Comparison of ENCODE assay signal across 8 mouse cellular contexts in genomic region chr3:36613908-36614255, GRCm38 (mm10). TPM values are rescaled to one million over a fixed set of nuclear protein-coding genes. Genes with fewer than 3 reads are reported as not detected.
DNase-seq lines count a peak whose midpoint lies in the region; ATAC-seq lines count a peak whose summit lies in the region.

No protein-coding gene starts in this region.

- H3K36me3 ChIP-seq in embryonic facial prominence, embryonic 12.5 days = no peaks in the 10 kb centered on the region
- no peaks in the 10 kb centered on the region for H3K36me3 ChIP-seq in embryonic facial prominence, embryonic 10.5 days (replicated peaks)
- no peaks in the 10 kb centered on the region for H3K36me3 ChIP-seq in liver, embryonic 12.5 days
- H3K36me3 ChIP-seq in liver, embryonic 11.5 days (ENCODE audit: control insufficient read depth, insufficient read depth, low read length) = no peaks in the 10 kb centered on the region
- no peaks in the 10 kb centered on the region for H3K36me3 ChIP-seq in embryonic facial prominence, embryonic 13.5 days
- no peaks in the 10 kb centered on the region for H3K36me3 ChIP-seq in midbrain, embryonic 13.5 days

- H3K4me2 ChIP-seq in embryonic facial prominence, embryonic 12.5 days (replicated peaks) = peak overlapping the region; percentile 59; the same call in 1 of the 2 replicates
- H3K4me2 ChIP-seq in liver, embryonic 12.5 days = peak overlapping the region; percentile 84
- no peak overlapping the region for H3K4me2 ChIP-seq in liver, embryonic 11.5 days
- peak overlapping the region; percentile 68 for H3K4me2 ChIP-seq in embryonic facial prominence, embryonic 13.5 days
- H3K4me2 ChIP-seq in midbrain, embryonic 13.5 days (replicated peaks) = peak overlapping the region; percentile 69

- no peak for DNase-seq in embryonic facial prominence, embryonic 10.5 days (ENCODE audit: low spot score)
- DNase-seq in liver, embryonic 11.5 days (ENCODE audit: low spot score) = no peak
- DNase-seq in spleen, postnatal 36 days (ENCODE audit: low spot score in 2 of 2) = no peak
- DNase-seq in spleen, postnatal 10 days (ENCODE audit: low spot score in 2 of 2) = no peak

- no peaks in the 10 kb centered on the region for H3K9me3 ChIP-seq in embryonic facial prominence, embryonic 12.5 days
- H3K9me3 ChIP-seq in embryonic facial prominence, embryonic 10.5 days = no peaks in the 10 kb centered on the region
- no peaks in the 10 kb centered on the region for H3K9me3 ChIP-seq in liver, embryonic 12.5 days (replicated peaks)
- no peaks in the 10 kb centered on the region for H3K9me3 ChIP-seq in liver, embryonic 11.5 days (ENCODE audit: control insufficient read depth, low read length)
- no peaks in the 10 kb centered on the region for H3K9me3 ChIP-seq in embryonic facial prominence, embryonic 13.5 days
- no peaks in the 10 kb centered on the region for H3K9me3 ChIP-seq in midbrain, embryonic 13.5 days

- 0 out of 2 replicates have a peak, but pooled peaks cover 6% of the 10 kb centered on the region for H3K4me1 ChIP-seq in embryonic facial prominence, embryonic 12.5 days
- peaks cover 12% of the 10 kb centered on the region for H3K4me1 ChIP-seq in embryonic facial prominence, embryonic 10.5 days
- peaks cover 16% of the 10 kb centered on the region for H3K4me1 ChIP-seq in liver, embryonic 12.5 days
- no peaks in the 10 kb centered on the region; the same call in 1 of the 2 replicates for H3K4me1 ChIP-seq in liver, embryonic 11.5 days (replicated peaks; ENCODE audit: control insufficient read depth, insufficient read depth, low read length)
- H3K4me1 ChIP-seq in embryonic facial prominence, embryonic 13.5 days = peaks cover 9% of the 10 kb centered on the region; the same call in 1 of the 2 replicates
- peaks cover 11% of the 10 kb centered on the region for H3K4me1 ChIP-seq in midbrain, embryonic 13.5 days (replicated peaks)

- no peak overlapping the region for H3K9ac ChIP-seq in embryonic facial prominence, embryonic 12.5 days
- H3K9ac ChIP-seq in liver, embryonic 12.5 days = no peak overlapping the region
- H3K9ac ChIP-seq in liver, embryonic 11.5 days (ENCODE audit: low read depth, low read length) = no peak overlapping the region
- H3K9ac ChIP-seq in embryonic facial prominence, embryonic 13.5 days = no peak overlapping the region; the same call in 1 of the 2 replicates
- H3K9ac ChIP-seq in midbrain, embryonic 13.5 days (replicated peaks) = no peak overlapping the region

- H3K27ac ChIP-seq in embryonic facial prominence, embryonic 12.5 days = no peak overlapping the region
- no peak overlapping the region for H3K27ac ChIP-seq in embryonic facial prominence, embryonic 10.5 days (replicated peaks)
- H3K27ac ChIP-seq in liver, embryonic 12.5 days = no peak overlapping the region
- H3K27ac ChIP-seq in liver, embryonic 11.5 days (ENCODE audit: low read depth, low read length) = no peak overlapping the region
- no peak overlapping the region for H3K27ac ChIP-seq in embryonic facial prominence, embryonic 13.5 days
- 0 out of 2 replicates have a peak overlapping the region, but pooled peaks have one; percentile 4 for H3K27ac ChIP-seq in midbrain, embryonic 13.5 days

- no peaks in the 10 kb centered on the region for H3K27me3 ChIP-seq in embryonic facial prominence, embryonic 12.5 days
- no peaks in the 10 kb centered on the region; the same call in 1 of the 2 replicates for H3K27me3 ChIP-seq in embryonic facial prominence, embryonic 10.5 days (replicated peaks; ENCODE audit: low read depth, poor library complexity, severe bottlenecking)
- H3K27me3 ChIP-seq in liver, embryonic 12.5 days (replicated peaks) = no peaks in the 10 kb centered on the region
- H3K27me3 ChIP-seq in liver, embryonic 11.5 days (replicated peaks; ENCODE audit: control insufficient read depth, insufficient read depth, low read length) = no peaks in the 10 kb centered on the region
- no peaks in the 10 kb centered on the region for H3K27me3 ChIP-seq in embryonic facial prominence, embryonic 13.5 days
- H3K27me3 ChIP-seq in midbrain, embryonic 13.5 days = no peaks in the 10 kb centered on the region

- ATAC-seq in embryonic facial prominence, embryonic 12.5 days (ENCODE audit: insufficient number of reproducible peaks, insufficient read depth, low FRiP score, low TSS enrichment) = no peak
- no peak for ATAC-seq in liver, embryonic 12.5 days
- no peak for ATAC-seq in liver, embryonic 11.5 days (replicated peaks; ENCODE audit: low FRiP score)
- no peak for ATAC-seq in embryonic facial prominence, embryonic 13.5 days (ENCODE audit: insufficient number of reproducible peaks, insufficient read depth, low FRiP score, low TSS enrichment, low read depth)
- no peak for ATAC-seq in midbrain, embryonic 13.5 days

- 77% methylated on average over 5 of the region's 5 CpGs for WGBS in embryonic facial prominence, embryonic 12.5 days
- WGBS in embryonic facial prominence, embryonic 10.5 days = 67% methylated on average over 5 of the region's 5 CpGs
- WGBS in liver, embryonic 12.5 days (ENCODE audit: insufficient replicate concordance) = 67% methylated on average over 4 of the region's 5 CpGs
- 76% methylated on average over 5 of the region's 5 CpGs for WGBS in liver, embryonic 11.5 days
- WGBS in embryonic facial prominence, embryonic 13.5 days = 75% methylated on average over 5 of the region's 5 CpGs
- 73% methylated on average over 5 of the region's 5 CpGs for WGBS in midbrain, embryonic 13.5 days

- peak overlapping the region; percentile 72; the same call in 1 of the 2 replicates for H3K4me3 ChIP-seq in embryonic facial prominence, embryonic 12.5 days
- no peak overlapping the region for H3K4me3 ChIP-seq in embryonic facial prominence, embryonic 10.5 days
- no peak overlapping the region for H3K4me3 ChIP-seq in liver, embryonic 12.5 days
- H3K4me3 ChIP-seq in liver, embryonic 11.5 days (ENCODE audit: low read depth, low read length) = no peak overlapping the region
- H3K4me3 ChIP-seq in embryonic facial prominence, embryonic 13.5 days = no peak overlapping the region
- no peak overlapping the region for H3K4me3 ChIP-seq in midbrain, embryonic 13.5 days (replicated peaks)

RNA-seq across cellular contexts. Expression of gene Bbs7, which starts 0.6 kb away (rescaled TPM):
- polyA plus RNA-seq in embryonic facial prominence, embryonic 12.5 days (2016; fragmentation: Nextera tagmentation; extraction: Ambion mirVana) = 18.0 and 20.2 TPM in 2 replicates
- polyA plus RNA-seq in embryonic facial prominence, embryonic 10.5 days (2016; fragmentation: Nextera tagmentation; extraction: Ambion mirVana) = 16.2 and 17.5 TPM in 2 replicates
- 8.3 and 8.9 TPM in 2 replicates for polyA plus RNA-seq in liver, embryonic 12.5 days (2016; fragmentation: Nextera tagmentation; extraction: Ambion mirVana)
- 9.9 and 11.7 TPM in 2 replicates for polyA plus RNA-seq in liver, embryonic 11.5 days (2014; fragmentation: Nextera tagmentation; extraction: Ambion mirVana)
- 20.3 and 20.5 TPM in 2 replicates for polyA plus RNA-seq in embryonic facial prominence, embryonic 13.5 days (2015; fragmentation: Nextera tagmentation; extraction: Ambion mirVana)
- 22.1 and 22.3 TPM in 2 replicates for polyA plus RNA-seq in midbrain, embryonic 13.5 days (2015; fragmentation: Nextera tagmentation; extraction: Ambion mirVana)

RNA-seq across cellular contexts. Expression of gene Ccna2, which starts 41.9 kb away (rescaled TPM):
- polyA plus RNA-seq in embryonic facial prominence, embryonic 12.5 days (2016; fragmentation: Nextera tagmentation; extraction: Ambion mirVana) = 171 and 188 TPM in 2 replicates
- 225 and 229 TPM in 2 replicates for polyA plus RNA-seq in embryonic facial prominence, embryonic 10.5 days (2016; fragmentation: Nextera tagmentation; extraction: Ambion mirVana)
- 288 and 294 TPM in 2 replicates for polyA plus RNA-seq in liver, embryonic 12.5 days (2016; fragmentation: Nextera tagmentation; extraction: Ambion mirVana)
- polyA plus RNA-seq in liver, embryonic 11.5 days (2014; fragmentation: Nextera tagmentation; extraction: Ambion mirVana) = 299 and 337 TPM in 2 replicates
- polyA plus RNA-seq in embryonic facial prominence, embryonic 13.5 days (2015; fragmentation: Nextera tagmentation; extraction: Ambion mirVana) = 171 and 175 TPM in 2 replicates
- polyA plus RNA-seq in midbrain, embryonic 13.5 days (2015; fragmentation: Nextera tagmentation; extraction: Ambion mirVana) = 84.2 and 84.5 TPM in 2 replicates
